Mouse (Mus musculus): ENCODE data around the gene Actl6a.
"Not testable (repeated sequence)": the region's sequence is repeated elsewhere in the genome, so short reads cannot be mapped to it uniquely, and the experiment has no call there.

Actl6a gene

GRCm38 (mm10) chr3:32705647-32706348, at the start of gene Actl6a:
Actl6a (plus strand) TSS chr3:32706298.
- not testable (repeated sequence) for DNase-seq (ENCODE audit: low read depth)

- no peak for DNase-seq (ENCODE audit: low read depth)
Observed at GRCm38 (mm10) chr3:32656398-32656994, 49.6 kb upstream of the Actl6a start.

DNA sequence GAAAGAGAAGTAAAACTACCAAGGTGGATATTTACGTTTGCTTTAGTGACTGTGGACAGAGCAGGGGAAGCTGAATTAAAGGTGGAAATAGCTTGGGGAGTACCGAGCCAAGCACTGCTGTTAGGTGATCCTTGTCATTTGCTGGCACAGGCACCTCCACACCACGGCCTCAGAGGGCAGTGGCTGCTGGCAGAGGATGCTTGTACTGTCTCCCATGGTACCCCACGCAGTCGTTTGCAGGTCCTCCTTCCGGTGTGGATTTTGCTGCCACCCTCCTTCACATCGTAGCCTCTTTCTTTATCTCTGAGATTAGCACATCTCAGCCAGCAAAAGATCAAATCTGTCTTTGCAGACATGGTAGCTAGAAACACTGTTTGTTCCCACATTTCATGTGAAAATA, 47.7 kb upstream of the Actl6a start:
- no peak for DNase-seq (ENCODE audit: low read depth)

- DNase-seq (ENCODE audit: low read depth) = no peak
Observed at GRCm38 (mm10) chr3:32658821-32659220, 47.3 kb upstream of the Actl6a start.

DNA sequence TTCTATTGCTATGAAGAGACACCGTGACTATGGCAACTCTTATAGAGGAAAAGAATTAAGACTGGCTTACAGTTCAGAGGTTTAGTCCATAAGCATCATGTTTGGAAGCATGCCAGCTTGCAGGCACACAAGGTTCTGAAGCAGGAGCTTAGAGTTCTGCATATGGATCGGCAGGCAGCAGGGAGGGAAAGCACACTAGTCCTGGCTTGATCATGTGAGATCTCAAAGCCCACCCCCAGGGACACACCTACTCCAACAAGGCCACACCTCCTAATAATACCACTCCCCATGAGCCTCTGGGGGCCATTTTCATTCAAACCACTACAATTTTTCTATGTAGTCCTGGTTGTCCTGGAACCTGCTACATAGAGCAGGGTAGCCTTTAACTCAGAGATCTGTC, 46.6 kb upstream of the Actl6a start:
- no peak for DNase-seq (ENCODE audit: low read depth)

DNA sequence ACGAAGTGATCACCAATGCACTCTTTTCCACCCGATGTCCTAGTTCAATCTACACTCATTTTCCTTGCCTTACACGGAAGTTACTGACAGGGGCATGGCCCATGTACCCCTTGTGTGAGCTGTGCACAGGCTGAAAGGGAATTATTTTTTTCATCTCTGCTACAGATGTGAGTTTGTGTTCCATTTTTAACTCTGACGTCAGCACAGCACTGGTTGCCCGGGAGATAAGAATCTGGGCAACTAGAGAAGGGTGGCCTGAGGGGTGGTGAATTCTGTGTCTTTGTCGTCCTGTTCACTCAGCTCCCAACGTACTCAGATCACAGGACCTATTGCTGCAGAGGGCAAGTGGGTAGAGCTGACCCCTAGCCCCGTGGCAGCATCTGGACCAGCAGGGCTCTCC, 45.8 kb upstream of the Actl6a start:
- DNase-seq (ENCODE audit: low read depth) = no peak

- DNase-seq (ENCODE audit: low read depth) = no peak
Observed at GRCm38 (mm10) chr3:32660831-32661555, 45.1 kb upstream of the Actl6a start.

DNA sequence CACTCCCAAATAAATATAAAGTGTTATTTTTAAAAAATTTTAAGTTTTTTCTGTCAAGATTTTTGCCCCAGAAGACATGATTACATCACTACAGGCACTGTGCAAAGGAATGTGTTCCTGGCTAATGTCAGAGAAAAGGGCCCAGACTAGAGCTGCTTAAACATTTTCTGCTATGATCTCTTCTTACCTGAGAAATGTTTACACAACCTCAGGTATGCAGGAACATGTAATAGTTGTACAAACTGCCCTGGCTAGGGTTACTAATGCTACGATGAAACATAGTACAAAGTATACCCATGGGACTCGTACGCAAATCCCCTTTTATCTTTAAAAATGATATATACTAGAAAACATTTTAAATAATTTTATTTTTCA, 44.6 kb upstream of the Actl6a start:
- DNase-seq (ENCODE audit: low read depth) = no peak

DNA sequence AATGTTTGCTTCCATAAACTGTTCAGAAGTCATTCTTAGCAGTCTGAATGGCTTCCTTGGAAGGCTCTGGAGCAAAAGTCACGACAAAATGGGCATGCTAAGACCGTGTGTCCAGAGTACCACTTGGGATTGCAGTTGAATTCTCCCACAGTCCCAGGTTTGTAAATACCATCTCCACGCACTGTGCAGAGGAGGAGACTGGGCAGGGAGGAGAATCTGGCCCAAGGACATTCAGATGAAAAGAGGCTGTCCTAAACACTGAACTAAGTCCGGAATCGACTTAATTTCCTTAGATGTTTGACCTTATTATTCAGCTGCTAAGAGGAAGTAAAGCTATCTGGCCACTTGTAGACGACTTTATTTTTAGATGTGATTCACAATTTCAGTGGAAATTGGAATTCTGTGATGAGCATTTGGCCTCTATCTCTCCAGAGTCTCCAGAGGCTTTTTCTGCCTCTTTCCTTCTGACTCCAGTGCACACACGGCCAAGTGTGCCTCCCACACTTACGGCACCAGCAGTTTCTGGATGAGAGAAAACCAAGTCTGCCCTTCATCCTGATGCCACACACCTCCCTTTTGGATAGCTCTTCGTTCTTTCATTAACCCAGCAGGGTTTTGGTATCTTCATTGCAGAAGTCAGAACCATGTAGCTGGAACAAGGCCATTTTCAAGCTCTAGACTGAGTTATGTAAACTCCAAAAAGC, 37.7 kb upstream of the Actl6a start:
- DNase-seq (ENCODE audit: low read depth) = no peak

GRCm38 (mm10) chr3:32669211-32669610, 36.9 kb upstream of the Actl6a start:
- no peak for DNase-seq (ENCODE audit: low read depth)

DNA sequence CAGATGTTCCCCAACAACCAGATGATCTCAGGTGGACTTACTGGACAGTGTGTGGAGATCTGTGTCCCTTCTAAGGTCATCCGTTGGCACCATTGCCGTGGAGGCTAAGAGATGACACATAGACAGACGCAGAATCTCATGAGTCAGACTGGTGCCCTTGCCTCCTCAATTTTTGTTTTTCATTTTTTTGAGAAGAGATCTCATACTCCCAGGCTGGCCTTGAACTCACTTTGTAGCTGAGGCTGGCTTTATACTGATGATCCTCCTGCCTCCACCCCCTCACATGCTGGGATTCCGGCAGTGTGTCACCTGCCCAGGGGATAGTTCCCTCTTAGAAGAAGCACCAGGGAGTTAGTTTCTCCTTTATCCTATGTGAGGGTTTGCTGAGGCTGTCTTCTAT, 35.9 kb upstream of the Actl6a start:
- no peak for DNase-seq (ENCODE audit: low read depth)

DNA sequence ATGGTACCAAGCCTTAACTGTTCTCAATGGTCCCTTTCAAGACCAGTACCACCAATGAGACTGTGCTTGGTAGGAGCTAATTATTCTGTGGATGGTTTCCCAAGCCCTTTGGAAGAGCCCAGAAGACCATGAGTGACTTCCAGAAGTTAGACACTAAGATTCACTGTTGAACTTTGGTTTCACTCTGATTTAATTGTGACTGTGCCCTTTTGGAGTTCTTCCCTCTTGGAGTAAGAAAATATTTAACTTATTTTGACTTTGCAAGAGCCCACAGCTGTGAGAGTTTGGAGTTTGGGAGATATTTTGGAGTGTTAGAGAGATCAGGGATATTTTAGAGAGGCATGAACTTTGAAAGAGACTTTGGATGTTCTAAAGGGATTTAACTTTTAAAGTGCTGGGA, 32.9 kb upstream of the Actl6a start:
- no peak for DNase-seq (ENCODE audit: low read depth)

DNA sequence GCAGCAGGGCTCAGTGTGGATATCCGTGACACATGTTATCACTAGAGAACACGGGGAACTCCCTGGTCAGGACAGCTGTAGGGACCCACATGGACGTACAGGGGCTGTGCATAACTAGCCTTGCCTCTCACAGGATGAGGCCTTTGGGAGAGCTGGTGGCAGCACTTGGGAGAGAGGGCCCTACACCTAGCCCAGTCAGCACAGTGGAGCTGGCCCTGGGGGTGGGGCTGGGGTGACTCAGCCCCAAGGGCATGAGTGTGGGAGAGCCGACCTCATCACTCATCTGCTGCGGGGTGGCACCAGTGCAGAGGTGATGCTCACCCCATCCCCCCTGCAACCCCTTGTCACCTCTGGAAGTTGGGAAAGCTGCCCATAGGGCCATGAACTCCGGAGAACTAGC, 29.7 kb upstream of the Actl6a start:
- no peak for DNase-seq (ENCODE audit: low read depth)

GRCm38 (mm10) chr3:32682910-32683531, 23.1 kb upstream of the Actl6a start:
- no peak for DNase-seq (ENCODE audit: low read depth)

DNA sequence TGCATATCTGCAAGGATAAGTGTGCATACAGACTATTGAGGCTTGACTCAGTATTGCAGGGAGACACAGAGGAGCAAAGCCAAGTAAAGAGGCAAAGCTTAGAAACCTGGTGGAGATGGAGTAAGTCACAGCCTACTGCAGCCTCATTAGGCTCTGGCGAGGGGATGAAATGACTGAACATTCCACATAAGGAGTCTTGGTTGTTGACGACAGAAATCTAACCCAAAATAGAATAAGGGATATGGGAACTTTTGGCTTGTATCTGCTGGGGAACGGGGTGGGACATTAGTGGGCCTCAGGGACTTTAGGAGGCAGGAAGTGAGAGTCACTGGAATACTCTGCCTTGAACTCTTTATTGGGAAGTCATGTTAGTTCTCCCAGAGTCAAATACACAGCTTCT, 21.5 kb upstream of the Actl6a start:
- DNase-seq (ENCODE audit: low read depth) = no peak

- DNase-seq (ENCODE audit: low read depth) = no peak
Observed at GRCm38 (mm10) chr3:32686537-32686936, 19.6 kb upstream of the Actl6a start.

- no peak for DNase-seq (ENCODE audit: low read depth)
Observed at GRCm38 (mm10) chr3:32687156-32687555, 18.9 kb upstream of the Actl6a start.

- no peak for DNase-seq (ENCODE audit: low read depth)
Observed at GRCm38 (mm10) chr3:32689567-32689999, 16.5 kb upstream of the Actl6a start.

GRCm38 (mm10) chr3:32690008-32690407, 16.1 kb upstream of the Actl6a start:
- no peak for DNase-seq (ENCODE audit: low read depth)

- DNase-seq (ENCODE audit: low read depth) = no peak
Observed at GRCm38 (mm10) chr3:32690901-32691300, 15.2 kb upstream of the Actl6a start.

DNA sequence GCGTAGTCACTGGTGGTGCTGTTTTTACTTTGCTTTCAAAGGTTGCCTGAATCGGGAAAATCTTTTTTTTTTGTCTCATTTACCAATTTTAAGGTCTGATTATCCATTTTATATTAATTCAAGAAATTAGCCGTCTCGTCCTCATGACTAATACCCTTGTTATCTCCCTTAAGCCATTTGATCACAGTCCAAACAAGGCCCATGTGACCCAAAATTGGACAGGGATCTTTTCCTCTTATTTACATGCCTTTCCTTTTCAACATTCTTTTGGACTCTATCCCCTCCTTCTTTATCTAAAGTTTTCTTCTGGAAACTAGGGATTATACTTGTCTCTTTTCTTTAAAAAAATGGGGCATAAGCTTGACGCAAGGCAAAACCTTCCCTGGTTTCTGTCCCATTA, 14.3 kb upstream of the Actl6a start:
- no peak for DNase-seq (ENCODE audit: low read depth)

DNA sequence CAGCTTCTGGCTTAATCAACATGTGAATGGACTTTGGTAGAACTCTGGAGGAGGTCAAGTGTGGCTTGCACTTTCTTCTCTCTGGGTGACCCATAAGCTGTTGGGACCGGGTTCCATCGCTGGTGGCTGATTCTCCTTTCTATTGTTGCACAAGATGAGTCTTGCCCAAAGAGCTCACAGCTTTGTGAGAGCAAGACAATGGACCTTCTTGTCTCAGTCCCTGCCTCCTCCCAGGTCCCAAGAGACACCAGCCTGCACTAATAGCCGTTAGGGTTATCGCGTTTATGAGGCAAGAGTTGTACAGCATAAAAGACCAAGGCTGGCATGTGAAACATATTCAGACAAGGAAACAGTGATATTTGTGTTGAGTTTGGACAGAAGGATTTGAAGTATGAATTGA, 11.9 kb upstream of the Actl6a start:
- DNase-seq (ENCODE audit: low read depth) = no peak
